Comparison of ENCODE assay signal across 10 mouse cellular contexts in genomic region chr7:16002171-16002570, GRCm38 (mm10). TPM values are rescaled to one million over a fixed set of nuclear protein-coding genes. Genes with fewer than 3 reads are reported as not detected.
DNase-seq lines count a peak whose midpoint lies in the region; ATAC-seq lines count a peak whose summit lies in the region.
"Had no signal": no experiment of that assay in that cellular context is flagged by ENCODE, and none has a peak within 500 bp of the region (broad histone marks: within the 10 kb centered on the region; RNA-seq: fewer than 3 reads in every experiment).

No protein-coding gene starts in this region.

- no peak overlapping the region for H3K9ac ChIP-seq in kidney, embryonic 16.5 days (replicated peaks; ENCODE audit: low read length)
- H3K9ac ChIP-seq: neural tube, embryonic 12.5 days had no signal

- DNase-seq in cerebellum, postnatal 36 days, result no peak
- peak; percentile 63 for DNase-seq in 3134 (ENCODE audit: extremely low read depth, insufficient read length, low spot score)
- peak; percentile 71 to 86 for DNase-seq in frontal cortex, adult 2 months (ENCODE audit: extremely low spot score in 1 of 2, low spot score in 1 of 2)
- DNase-seq in heart, postnatal 4 days, result peak; percentile 78
- peak; percentile 67 for DNase-seq in lung, postnatal 14 days
- DNase-seq in spleen, postnatal 10 days (ENCODE audit: low spot score in 2 of 2), result no peak

- no peak overlapping the region for H3K27ac ChIP-seq in kidney, embryonic 16.5 days (ENCODE audit: low read length)
- H3K27ac ChIP-seq: neural tube, embryonic 12.5 days had no signal

- H3K4me2 ChIP-seq in kidney, embryonic 16.5 days (replicated peaks; ENCODE audit: low read depth, low read length), result no peak overlapping the region
- H3K4me2 ChIP-seq: neural tube, embryonic 12.5 days had no signal

- no peaks in the 10 kb centered on the region for H3K9me3 ChIP-seq in kidney, embryonic 16.5 days (ENCODE audit: low read length)
- H3K9me3 ChIP-seq: neural tube, embryonic 12.5 days had no signal

- peaks cover 13% of the 10 kb centered on the region; the same call in 1 of the 2 replicates for H3K36me3 ChIP-seq in kidney, embryonic 16.5 days (ENCODE audit: insufficient read depth, low read length)

- H3K27me3 ChIP-seq in kidney, embryonic 16.5 days (ENCODE audit: insufficient read depth, low read length), result no peaks in the 10 kb centered on the region
- H3K27me3 ChIP-seq: neural tube, embryonic 12.5 days had no signal

- H3K4me3 ChIP-seq in kidney, embryonic 16.5 days (ENCODE audit: low read length), result no peak overlapping the region
- H3K4me3 ChIP-seq: neural tube, embryonic 12.5 days had no signal

- peak; percentile 20; the same call in 1 of the 2 replicates for ATAC-seq in cerebellum, adult (ENCODE audit: insufficient number of reproducible peaks, low FRiP score, low TSS enrichment)
- ATAC-seq in kidney, embryonic 16.5 days (ENCODE audit: low FRiP score, low TSS enrichment), result no peak

- no peaks in the 10 kb centered on the region for H3K4me1 ChIP-seq in kidney, embryonic 16.5 days (ENCODE audit: insufficient read depth, low read length)

- 94% methylated on average over 5 of the region's 5 CpGs for WGBS in kidney, embryonic 16.5 days

RNA-seq across cellular contexts. Expression of gene Ehd2, which starts 34.8 kb away (rescaled TPM):
- 5.0 and 5.6 TPM in 2 replicates for polyA plus RNA-seq in frontal cortex, adult 2 months (2012; rRNA removed)
- total RNA-seq in heart, postnatal 4 days (2021), result 100 to 1,000 TPM; 193 to 197 TPM
- polyA plus RNA-seq in kidney, embryonic 16.5 days (2015; fragmentation: Nextera tagmentation; extraction: Ambion mirVana), result 36.8 and 37.9 TPM in 2 replicates

RNA-seq across cellular contexts. Expression of gene Bicra, which starts 45.5 kb away (rescaled TPM):
- 10.2 and 10.6 TPM in 2 replicates for polyA plus RNA-seq in frontal cortex, adult 2 months (2012; rRNA removed)
- 1 to 10 TPM; 7.6 to 7.8 TPM for total RNA-seq in heart, postnatal 4 days (2021)
- polyA plus RNA-seq in kidney, embryonic 16.5 days (2015; fragmentation: Nextera tagmentation; extraction: Ambion mirVana), result 7.1 and 7.5 TPM in 2 replicates

RNA-seq across cellular contexts. Expression of gene Nop53, which starts 56.3 kb away (rescaled TPM):
- 104 and 109 TPM in 2 replicates for polyA plus RNA-seq in frontal cortex, adult 2 months (2012; rRNA removed)
- total RNA-seq in heart, postnatal 4 days (2021), result 100 to 1,000 TPM; 139 to 142 TPM
- 198 and 212 TPM in 2 replicates for polyA plus RNA-seq in kidney, embryonic 16.5 days (2015; fragmentation: Nextera tagmentation; extraction: Ambion mirVana)

RNA-seq across cellular contexts. Expression of gene Zfp541, which starts 59.4 kb away (rescaled TPM):
- polyA plus RNA-seq in frontal cortex, adult 2 months (2012; rRNA removed), result 0.40 and 0.42 TPM in 2 replicates
- total RNA-seq in heart, postnatal 4 days (2021), result not detected
- polyA plus RNA-seq in kidney, embryonic 16.5 days (2015; fragmentation: Nextera tagmentation; extraction: Ambion mirVana), result 0.04 and 0.09 TPM in 2 replicates
- polyA plus RNA-seq: embryonic facial prominence, embryonic 11.5 days had no signal

Comparison
In these comparisons a context has a peak if more than half of its experiments do, and no peak if none do; other contexts are left out.
1. DNase-seq: peak in 3134 (single experiment), frontal cortex, adult 2 months (2 of 2), heart, postnatal 4 days (single experiment) and lung, postnatal 14 days (single experiment); none in cerebellum, postnatal 36 days (0 of 2) and spleen, postnatal 10 days (0 of 2).